Mouse (Mus musculus) CD4-positive, CD25-positive, alpha-beta regulatory T cell, adult 2 months (primary cell): Measurements from ENCODE around the gene Hdac7.
A peak's percentile ranks its signal among the peaks of the same experiment; 100 is the strongest.

ENCODE experiments used
- DNase-seq: peaks from one replicate; pipeline ENCODE4 v3.0.0-alpha.2; 2012; ENCODE audit warnings: low read depth, low spot score

Gene Hdac7

GRCm38 (mm10) chr15:97788821-97789220, 55.5 kb downstream of the Hdac7 start:
- DNase-seq, result no peak

DNA sequence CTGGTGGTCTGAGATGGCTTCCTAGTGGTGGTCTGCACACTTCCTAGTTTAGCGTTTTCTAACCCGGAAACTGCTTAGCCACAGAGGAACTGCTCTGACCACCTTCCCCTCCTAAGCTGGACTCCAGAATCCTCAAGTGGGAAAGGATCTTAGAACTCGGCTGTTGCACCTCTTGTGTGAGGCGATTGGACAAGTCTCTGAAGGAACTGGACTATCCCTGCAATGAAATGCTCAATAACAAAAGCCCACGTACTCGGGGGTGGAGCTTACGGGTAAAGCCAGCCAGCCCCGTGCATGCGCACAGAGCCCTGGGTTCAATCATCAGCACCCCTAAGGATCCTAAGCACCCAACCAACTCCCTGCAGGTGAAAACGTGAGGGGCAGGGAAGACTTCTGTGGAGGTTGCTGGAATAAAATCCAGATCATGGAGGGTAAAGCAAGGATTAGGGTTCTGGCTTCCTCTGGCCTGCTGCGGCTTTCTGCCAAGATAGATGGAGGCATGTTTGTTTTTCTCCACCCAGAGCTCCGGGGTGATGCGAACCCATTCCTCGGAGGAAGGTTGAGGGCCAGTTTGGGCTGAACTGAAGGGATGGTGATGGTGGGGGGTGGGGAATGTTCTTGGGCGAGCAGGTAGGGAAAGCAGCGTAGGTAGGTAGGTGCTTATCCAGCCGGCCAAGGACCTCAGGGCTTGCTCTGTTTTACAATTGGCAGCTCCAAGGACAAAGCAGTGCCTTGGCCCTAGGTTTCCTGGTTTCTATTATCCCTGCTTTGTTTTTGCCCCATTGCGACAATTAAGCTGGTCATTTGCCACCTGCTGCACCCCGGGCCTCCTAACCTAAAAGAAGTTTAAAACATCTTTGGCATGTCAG, 56.3 kb downstream of the Hdac7 start:
- peak; percentile 44 for DNase-seq

DNA sequence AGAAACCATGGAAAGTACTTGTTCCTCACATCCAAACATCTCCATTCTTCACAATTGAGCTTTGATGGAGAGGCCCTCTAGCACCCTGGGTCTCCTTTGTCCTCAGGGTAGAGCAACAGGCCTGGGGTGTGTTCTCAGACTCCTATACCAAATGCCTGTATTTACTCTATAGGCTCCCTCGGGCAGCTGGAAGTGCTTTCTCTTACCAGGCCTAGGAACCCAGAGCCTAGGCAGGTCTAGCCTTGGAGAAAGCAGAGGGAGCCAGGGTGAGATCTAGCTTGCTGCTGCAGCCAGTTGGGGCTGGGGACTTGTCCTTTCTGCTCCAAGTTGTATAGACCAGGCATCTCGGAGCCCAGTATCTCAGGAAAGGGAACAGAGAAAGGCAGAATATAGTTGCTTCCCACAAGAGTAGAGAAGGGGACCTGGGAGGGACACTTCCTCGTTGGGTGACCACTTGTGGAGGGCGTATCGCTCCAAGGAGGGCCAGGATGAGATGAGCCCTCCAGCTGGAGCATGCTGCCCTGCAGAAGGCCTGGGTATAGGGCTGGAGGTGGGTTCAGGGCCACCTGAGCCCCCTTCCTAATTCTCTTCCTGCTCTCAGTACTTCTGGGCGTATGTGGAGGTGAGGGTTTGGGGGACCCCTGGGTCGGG, 57.0 kb downstream of the Hdac7 start:
- DNase-seq, result no peak

DNA sequence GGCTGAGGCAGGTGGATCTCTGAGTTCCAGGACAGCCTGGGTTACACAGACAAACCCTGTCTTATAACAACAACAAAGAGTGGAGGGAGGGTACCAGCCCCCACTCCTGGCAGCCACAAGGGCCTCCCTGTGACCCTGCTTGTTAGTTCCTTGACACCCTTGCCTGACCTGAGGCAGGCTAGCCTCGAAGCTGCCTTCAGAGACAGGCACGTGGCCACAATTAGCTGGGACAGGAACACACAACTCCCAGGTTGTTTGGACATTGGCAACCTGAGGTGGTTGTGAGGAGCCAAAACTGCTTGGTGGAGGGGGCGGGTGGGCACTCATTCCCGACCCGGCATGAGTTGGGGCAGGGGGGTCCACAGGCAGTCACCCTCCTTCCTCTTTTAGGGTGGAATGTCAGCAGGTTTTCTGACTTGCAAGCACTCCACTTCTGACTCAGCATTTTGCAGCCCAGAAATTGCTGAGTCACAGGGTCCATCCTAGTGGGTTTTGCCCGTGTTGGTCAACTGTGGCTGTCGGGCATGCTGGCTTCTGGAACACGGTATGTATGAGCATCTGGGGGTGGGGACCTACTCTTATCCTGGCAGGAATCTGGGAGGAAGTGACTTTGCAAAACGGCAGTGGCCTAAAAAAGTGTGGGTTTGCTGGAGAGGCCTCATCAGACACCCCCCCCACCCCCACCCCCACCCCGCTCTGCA, 57.7 kb downstream of the Hdac7 start:
- peak; percentile 38 for DNase-seq

DNA sequence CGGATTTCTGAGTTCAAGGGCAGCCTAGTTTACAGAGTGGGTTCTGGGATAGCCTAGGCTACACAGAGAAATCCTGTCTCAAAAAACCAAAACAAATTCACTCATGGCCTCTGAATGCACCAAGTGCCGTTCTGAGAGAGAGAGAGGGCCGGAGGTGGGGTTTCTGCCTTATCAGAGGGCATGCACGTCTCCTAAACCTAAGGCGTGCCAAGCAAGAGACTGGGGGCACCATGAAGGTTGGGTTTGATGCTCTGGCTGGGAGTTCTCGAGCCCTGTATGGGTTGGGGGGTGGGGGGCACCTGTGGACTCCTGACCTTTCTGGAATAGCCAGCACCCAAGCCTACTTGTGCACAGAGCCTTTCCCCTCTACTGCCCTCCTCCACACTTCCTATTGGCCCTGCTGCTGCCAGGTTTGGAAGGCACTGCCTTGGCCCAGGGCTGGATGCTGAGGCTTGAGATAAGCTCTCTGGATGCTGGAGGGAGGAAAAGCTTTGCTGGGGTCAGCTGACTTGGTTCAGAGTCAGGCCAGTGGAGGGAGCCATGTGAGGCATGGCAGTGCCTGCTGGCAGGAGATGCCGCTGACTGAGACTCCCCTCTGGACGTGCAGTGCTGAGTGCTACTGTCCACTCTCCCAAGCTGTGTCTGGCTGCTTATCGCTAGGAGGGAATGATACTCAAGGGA, 58.4 kb downstream of the Hdac7 start:
- DNase-seq, result no peak

GRCm38 (mm10) chr15:97784561-97785161, 59.6 kb downstream of the Hdac7 start:
- DNase-seq, result no peak

DNA sequence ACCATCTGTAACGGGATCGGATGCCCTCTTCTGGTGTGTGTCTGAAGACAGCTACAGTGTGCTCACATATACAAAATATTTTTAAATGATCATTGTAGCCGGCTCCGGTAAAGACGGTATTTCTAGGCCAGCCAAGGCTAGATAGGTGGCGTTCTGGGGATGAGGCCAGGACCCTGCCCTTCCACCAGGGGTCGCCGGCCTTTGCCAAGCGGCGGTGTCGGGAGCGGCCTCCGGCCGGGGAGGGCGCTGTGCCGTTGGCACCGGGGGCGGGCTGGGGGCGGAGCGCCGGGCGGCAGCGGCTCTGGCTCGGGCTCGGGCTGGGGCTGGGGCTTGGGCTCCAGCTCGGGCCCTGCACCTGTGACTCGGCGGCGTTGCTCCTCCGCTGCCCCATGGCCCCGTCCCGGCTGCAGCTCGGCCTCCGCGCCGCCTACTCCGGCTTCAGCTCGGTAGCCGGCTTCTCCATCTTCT, 60.2 kb downstream of the Hdac7 start:
- peak; percentile 96 for DNase-seq

DNA sequence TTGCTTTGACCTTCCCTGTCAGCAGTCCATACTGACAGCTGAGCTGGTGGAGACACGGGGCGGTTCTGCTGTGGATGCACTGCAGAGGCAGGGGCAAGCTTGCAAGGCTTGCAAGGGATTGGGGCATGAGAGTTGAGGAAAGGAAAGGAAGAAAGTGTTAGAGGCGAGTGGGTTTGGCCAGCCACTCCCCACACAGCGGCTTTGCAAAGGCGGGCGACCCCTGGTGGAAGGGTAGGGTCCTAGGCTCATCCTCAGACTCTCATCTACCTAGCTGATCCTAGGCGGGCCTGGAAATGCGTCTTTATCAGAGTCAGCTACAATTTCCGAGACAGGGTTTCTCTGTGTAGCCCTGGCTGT, 61.6 kb downstream of the Hdac7 start:
- peak; percentile 84 for DNase-seq

DNA sequence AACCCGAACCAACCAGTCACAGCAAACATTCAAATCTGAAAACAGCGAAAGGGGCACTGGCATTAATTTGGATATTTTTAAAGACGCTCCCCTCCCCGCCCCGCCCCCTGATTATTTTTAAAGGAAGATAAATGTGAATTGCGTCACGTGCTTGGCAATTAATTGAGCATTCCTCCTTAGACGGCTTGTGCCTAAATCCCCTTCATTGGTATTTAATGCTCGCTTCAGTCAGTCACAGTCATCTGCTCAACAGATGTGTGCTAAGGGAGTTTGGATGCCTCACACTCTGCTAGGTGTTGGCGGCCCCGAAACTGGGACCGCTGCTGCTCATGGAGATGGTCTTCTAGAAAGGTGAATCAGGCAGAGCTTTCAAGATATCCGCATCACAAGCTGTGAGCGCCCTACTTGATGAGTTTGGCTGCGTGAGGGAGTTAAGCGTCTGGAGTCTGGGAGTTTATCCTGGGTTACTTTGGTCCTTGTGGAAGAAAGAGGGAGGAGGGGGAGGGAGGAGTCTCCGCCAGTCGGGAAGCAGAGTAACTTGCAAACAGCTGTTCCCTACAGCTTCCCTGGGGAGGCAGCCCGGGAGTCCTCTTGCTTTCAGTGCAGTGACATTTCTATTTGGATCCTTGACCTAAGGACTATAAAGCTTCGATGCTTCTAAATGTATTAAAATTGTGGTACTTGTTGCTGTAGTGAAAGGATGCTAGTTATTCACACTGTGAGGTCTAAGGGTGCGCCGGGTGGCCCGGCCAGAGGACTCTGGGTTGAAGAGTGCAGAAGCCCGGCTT, 62.1 kb downstream of the Hdac7 start:
- no peak for DNase-seq

DNA sequence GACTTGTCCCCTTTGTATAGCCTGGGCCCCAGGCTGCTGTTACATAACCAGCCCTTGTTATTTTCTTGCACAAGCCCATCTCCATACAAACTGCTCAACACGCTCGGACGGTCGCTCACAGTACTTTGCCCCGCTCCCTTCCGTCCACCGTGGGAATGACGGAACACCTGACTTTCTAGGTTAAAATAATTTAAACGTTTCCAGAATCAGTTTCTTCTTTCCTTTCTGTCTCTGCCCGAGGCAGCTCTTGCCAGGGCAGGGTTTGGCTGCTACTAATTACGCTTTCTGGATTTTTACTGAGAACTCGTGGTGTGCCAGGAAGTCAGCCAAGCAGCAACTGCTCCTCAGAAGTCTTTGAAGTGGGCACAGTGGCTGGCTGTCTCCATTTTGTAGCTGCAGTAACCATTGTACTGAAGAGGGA, 63.7 kb downstream of the Hdac7 start:
- peak; percentile 60 for DNase-seq

GRCm38 (mm10) chr15:97779576-97779975, 64.7 kb downstream of the Hdac7 start:
- DNase-seq, result no peak

GRCm38 (mm10) chr15:97778311-97779098, 65.8 kb downstream of the Hdac7 start, which contains the start of gene Slc48a1:
Slc48a1 (plus strand) TSS chr15:97778520.
- DNase-seq, result no peak

GRCm38 (mm10) chr15:97776919-97777318, 67.4 kb downstream of the Hdac7 start:
- no peak for DNase-seq

DNA sequence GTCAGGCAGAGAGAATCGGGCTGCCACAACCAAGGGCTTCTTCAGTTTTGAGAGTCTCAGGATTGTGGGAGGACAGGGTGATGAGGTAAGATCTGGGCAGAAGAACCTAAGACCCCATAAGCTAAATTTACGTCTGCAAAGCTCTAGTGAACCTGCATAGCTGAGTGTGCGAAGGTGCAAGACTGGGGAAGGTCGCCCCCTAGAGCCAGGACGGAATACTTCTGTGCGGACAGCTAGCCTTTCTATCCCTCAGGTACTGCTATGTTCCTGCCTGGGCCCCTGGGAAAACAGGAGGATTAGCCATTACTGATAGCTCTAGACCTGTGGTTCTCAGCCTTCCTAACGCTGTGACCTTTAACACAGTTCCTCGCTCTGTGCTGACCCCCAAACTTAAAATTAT, 67.8 kb downstream of the Hdac7 start:
- peak; percentile 81 for DNase-seq

DNA sequence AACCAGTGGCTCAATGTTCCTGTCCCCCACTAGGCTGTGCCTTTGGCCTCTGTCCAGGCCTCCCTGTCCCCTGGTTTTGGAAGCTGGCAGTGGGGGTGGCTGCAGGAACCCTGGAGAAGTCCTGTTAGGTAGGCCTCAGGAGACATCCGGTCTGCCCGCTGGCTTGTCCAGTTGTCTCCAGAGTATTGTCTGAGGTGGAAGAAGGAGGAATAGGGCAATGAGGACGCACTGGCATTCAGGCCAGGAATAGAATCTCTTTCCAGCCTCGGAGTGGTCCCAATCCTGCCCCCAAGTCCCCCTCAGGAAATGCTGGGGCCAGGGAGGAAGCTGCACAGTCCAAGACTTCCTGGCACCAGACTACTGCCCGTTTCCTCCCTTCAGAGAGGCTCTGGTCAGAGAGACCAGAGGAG, 70.3 kb downstream of the Hdac7 start:
- no peak for DNase-seq

GRCm38 (mm10) chr15:97773108-97773507, 71.2 kb downstream of the Hdac7 start:
- DNase-seq, result no peak

- DNase-seq, result no peak
Observed at GRCm38 (mm10) chr15:97770280-97770679, 74.0 kb downstream of the Hdac7 start.

GRCm38 (mm10) chr15:97768192-97768591, 76.1 kb downstream of the Hdac7 start:
- DNase-seq, result peak; percentile 46

GRCm38 (mm10) chr15:97767280-97768186, 76.8 kb downstream of the Hdac7 start, which contains the start of gene Rapgef3:
Rapgef3 (minus strand) TSS chr15:97767972.
- peak; percentile 84 for DNase-seq
